Mouse (Mus musculus): ENCODE measurements around the gene 1110008L16Rik.
"Not testable (repeated sequence)": the region's sequence is repeated elsewhere in the genome, so short reads cannot be mapped to it uniquely, and the experiment has no call there.

1110008L16Rik gene

DNA sequence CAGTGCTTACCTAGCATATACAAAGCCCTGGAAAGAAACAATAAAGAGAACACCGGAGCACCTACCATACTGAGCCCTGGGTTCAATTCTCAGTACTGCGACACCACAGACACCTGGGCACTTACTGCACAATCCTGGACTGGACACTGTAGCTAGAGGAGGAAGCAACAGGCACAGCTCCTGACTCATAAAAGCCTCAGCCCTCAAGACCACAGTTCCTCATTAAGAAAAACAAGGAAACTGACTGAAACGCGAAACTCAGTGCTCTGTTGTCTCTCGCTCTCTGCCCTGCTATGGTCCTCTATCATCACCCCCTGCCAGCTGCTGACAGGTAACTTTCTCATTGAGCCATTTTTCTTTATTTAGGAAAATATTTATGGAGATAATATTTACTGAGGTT lies at the start of gene 1110008L16Rik:
Gene 1110008L16Rik (plus strand): TSS at position 242 of the 400 bp plus-strand sequence.
- no peak for DNase-seq (ENCODE audit: low read depth, low spot score)

DNA sequence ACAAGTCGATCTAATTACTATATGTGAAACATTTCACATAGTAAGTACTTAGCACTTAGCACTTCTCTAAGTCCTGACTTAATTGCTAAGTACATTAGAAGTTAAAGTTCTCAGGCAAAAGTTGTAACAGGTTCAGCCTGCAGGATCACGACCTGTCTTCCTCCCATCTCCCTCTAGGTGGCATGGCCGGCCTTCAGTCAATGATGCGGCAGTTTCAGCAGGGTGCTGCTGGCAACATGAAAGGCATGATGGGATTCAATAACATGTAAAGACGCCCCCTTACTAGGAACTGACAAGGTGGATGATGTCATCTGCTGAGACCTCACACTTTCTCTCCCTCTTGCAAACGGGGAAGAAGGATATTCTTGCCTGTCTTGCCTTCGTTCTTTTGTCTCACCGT lies 37.4 kb upstream of the 1110008L16Rik start:
- DNase-seq (ENCODE audit: low read depth, low spot score), result not testable (repeated sequence)

DNA sequence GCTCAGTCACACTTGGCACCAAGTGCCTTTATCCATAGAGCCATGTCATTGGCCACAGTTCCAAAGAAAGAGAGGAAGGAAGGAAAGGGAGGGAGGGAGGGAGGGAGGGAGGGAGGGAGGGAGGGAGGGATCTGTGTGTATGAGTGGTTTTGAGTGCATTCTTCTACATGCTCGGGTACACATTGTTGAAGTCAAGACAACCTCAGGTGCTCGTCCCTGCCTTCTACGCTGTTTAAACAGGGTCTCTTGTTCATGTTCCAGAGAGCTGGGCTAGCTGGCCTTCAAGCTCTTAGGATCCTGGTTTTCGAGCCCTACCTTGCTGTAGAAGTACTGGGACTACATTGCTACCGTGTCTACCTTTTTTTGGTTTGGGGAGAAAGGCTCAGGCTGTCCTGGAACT lies 36.0 kb upstream of the 1110008L16Rik start:
- DNase-seq (ENCODE audit: low read depth, low spot score), result not testable (repeated sequence)

DNA sequence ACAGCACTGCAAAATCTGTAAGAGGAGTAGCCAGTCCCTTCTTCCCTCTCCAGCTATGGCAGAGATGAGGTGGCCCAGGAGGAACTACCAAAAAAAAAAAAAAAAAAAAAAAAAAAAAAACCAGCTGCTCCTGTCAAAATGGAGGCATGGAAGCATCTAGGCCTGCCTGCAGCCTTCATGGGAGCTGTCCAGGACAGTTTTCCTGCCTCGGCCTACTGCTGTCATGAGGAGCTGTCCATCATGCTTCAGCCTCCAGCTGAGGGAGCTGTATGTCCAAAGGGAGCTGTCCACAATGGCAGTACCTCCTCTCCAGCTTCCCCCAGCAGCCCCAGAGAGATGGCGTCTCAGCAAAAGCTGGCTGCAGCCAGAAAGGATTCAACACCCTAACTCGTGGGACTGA lies 27.1 kb upstream of the 1110008L16Rik start:
- DNase-seq (ENCODE audit: low read depth, low spot score), result peak; percentile 59

GRCm38 (mm10) chr12:55277583-55277982 lies 21.8 kb upstream of the 1110008L16Rik start:
- DNase-seq (ENCODE audit: low read depth, low spot score), result not testable (repeated sequence)

- DNase-seq (ENCODE audit: low read depth, low spot score), result no peak
Observed at GRCm38 (mm10) chr12:55298112-55298511, 1.3 kb upstream of the 1110008L16Rik start.

GRCm38 (mm10) chr12:55300820-55301351 lies 1.5 kb downstream of the 1110008L16Rik start:
- DNase-seq (ENCODE audit: low read depth, low spot score), result no peak

- DNase-seq (ENCODE audit: low read depth, low spot score), result peak; percentile 42
Observed at GRCm38 (mm10) chr12:55301472-55302300, 2.3 kb downstream of the 1110008L16Rik start.

DNA sequence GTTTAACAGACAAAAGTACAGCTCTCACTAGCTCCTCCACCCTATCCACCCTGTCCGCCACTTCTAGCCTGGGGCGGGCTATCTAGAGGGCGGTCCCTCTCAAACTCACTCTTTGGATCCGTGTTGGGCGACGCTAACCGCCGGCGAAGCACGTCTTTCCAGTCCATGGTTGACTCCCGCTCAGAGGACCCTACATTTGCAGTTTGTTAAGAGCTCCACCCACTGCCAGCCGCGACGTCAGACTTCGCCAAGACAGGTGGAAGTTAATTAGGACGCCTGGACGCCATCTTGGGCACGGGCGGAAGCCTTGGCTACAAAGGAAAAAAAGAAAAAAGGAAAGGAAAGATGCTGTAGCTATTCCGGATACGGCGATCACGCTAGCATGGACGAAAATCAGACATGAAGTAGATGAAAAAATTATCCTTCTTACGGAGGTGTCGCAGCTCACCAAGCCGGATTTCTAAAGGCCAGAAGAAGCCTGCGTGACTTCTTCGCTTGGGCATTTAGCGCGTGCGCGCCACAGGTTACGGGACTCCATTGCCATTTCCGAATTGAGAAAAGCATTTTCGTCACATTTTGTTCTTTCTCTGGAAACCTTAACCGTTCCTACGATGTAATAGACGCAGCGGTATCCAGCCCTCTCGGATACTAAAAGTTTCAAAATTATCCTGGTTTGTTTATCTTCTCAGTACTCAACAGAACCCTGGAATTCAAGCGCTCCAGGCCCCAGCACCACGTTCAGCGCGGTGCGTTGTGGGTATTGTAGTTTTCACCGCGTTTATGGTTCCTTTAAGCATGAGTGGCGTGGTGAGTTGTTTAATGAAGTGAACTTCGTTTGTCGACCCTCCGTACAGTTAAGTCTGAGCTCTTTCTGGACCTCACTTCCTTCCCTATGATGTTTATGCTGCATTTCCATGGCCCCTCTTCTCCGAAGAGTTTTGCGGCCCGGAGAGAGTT lies 3.4 kb downstream of the 1110008L16Rik start, which contains the start of gene Ppp2r3c:
Gene Ppp2r3c (minus strand): TSS at position 514 of the 957 bp plus-strand sequence.
- peak; percentile 97 for DNase-seq (ENCODE audit: low read depth, low spot score)

DNA sequence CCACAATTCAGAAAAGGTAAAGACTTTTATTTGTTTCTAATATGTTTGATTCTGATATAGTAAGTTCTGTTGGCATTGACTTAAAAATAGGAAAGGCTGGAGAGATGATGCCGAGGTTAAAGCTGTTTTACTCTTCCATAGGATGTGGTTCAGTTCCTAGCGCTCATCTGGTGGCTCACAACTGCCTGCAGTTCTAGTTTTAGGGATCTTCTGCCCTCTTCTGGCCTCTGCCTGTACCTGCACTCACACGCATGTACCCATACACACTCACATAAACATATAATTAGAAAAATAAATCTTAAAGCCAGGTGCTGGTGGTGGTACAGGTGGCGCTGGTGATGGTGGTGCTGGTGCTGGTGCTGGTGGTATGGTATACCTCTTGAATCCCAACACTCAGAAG lies 7.0 kb downstream of the 1110008L16Rik start:
- no peak for DNase-seq (ENCODE audit: low read depth, low spot score)

GRCm38 (mm10) chr12:55307566-55307965 lies 8.2 kb downstream of the 1110008L16Rik start:
- DNase-seq (ENCODE audit: low read depth, low spot score), result no peak

- DNase-seq (ENCODE audit: low read depth, low spot score), result no peak
Observed at GRCm38 (mm10) chr12:55308731-55309130, 9.4 kb downstream of the 1110008L16Rik start.

DNA sequence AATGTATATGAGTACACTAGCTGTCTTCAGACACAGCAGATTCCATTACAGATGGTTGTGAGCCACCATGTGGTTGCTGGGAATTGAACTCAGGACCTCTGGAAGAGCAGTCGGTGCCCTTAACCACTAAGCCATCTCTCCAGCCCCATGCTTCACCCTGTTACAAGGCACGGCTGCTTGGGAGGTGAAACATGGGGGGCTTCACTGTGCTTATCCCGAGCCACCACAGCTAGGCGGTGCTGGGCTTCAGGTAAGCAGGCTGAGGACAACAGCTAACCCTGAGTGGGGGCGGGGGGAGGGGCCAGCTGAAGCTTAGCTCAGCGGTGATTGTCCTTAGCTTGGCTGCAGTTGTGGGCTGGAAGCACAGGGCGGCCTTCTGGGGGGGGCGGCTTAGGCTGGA lies 10.1 kb downstream of the 1110008L16Rik start:
- no peak for DNase-seq (ENCODE audit: low read depth, low spot score)

GRCm38 (mm10) chr12:55311841-55312240 lies 12.5 kb downstream of the 1110008L16Rik start:
- no peak for DNase-seq (ENCODE audit: low read depth, low spot score)

- DNase-seq (ENCODE audit: low read depth, low spot score), result peak; percentile 20
Observed at GRCm38 (mm10) chr12:55313901-55314300, 14.5 kb downstream of the 1110008L16Rik start.

DNA sequence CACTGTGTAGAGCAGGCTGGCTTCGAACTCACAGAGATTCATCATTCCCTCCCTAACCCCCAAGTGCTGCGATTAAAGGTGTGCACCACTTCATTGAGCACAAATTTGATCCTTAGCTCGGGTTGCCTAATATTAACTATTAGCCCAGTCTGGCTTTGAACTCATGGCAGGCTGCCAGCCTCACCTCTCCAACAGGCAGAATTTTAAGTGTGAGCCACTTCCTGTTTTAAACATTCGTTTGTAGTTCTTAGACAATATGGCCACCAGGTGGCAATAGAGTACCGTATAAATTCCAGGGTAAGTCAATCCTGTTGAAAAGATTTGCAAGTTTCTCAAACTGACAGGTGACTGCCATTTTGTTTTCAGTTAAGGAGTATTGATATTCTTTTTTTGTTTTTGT lies 15.8 kb downstream of the 1110008L16Rik start:
- DNase-seq (ENCODE audit: low read depth, low spot score), result peak; percentile 94

GRCm38 (mm10) chr12:55321642-55322291 lies 22.4 kb downstream of the 1110008L16Rik start:
- no peak for DNase-seq (ENCODE audit: low read depth, low spot score)

DNA sequence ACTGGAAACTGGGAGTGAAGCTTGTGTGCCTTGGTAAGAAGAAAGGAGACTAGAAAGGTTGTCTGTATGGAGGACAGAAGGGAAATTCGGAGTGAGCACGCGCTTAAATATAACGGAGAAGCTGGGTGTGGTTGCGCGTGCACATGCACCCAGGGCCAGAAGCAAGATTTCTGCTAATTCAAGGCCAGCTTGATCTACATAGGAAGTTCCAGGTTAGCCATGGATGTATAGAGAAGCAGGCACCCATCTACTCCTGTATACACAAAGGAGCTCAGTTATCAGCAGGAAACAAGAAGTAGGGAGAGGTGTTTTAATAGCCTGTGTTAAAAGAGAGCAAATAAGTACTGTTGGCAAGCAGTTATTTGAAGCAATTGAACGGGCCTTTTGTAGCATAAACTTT lies 26.3 kb downstream of the 1110008L16Rik start:
- no peak for DNase-seq (ENCODE audit: low read depth, low spot score)

DNA sequence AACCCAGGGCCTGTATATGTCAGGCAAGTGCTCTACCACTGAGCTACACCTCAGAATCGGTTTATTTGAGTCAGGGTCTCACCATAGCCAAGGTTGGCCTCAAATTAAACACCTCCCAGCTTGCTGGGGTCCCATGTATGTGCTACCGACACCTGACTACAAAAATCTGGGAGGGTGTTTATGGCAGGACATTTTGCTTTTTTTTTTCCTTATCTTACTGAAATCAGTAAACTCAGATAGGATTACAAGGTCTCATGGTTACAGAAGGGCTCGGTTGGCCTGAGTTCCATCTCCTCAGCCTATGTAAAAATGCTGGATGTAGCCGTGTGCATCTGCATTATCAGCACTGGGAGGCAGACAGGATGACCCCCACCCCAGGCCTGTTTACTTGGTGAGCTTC lies 29.4 kb downstream of the 1110008L16Rik start:
- DNase-seq (ENCODE audit: low read depth, low spot score), result no peak

GRCm38 (mm10) chr12:55329351-55329750 lies 30.0 kb downstream of the 1110008L16Rik start:
- no peak for DNase-seq (ENCODE audit: low read depth, low spot score)

- no peak for DNase-seq (ENCODE audit: low read depth, low spot score)
Observed at GRCm38 (mm10) chr12:55333662-55334061, 34.3 kb downstream of the 1110008L16Rik start.

Measured in 3T3-L1 (cell line).